Mouse (Mus musculus) CD4-positive, CD25-positive, alpha-beta regulatory T cell, adult 4 months (primary cell): ENCODE results near the gene Calml3. TPM values are rescaled to one million over a fixed set of nuclear protein-coding genes. Genes with fewer than 3 reads are reported as not detected.
"Not testable (repeated sequence)": the region's sequence is repeated elsewhere in the genome, so short reads cannot be mapped to it uniquely, and the experiment has no call there.

Source experiments
- ATAC-seq: one replicate; pipeline ENCODE4 v1.8.0; 2017
- polyA plus RNA-seq, 2 experiments: library from polyadenylated mRNA; unstranded; fragments of 100-300 nt; shearing (Covaris generic); gene quantifications; one replicate each; pipeline ENCODE4 v1.2.1; 2017

Calml3 gene
- not detected for polyA plus RNA-seq

GRCm38 (mm10) chr13:3804186-3804585 is at the start of gene Calml3:
Calml3 (minus strand) TSS chr13:3804316.
- ATAC-seq, result no peak

GRCm38 (mm10) chr13:3850330-3850729 is 46.2 kb upstream of the Calml3 start:
- no peak for ATAC-seq

- ATAC-seq, result not testable (repeated sequence)
Observed at GRCm38 (mm10) chr13:3840662-3841061, 36.5 kb upstream of the Calml3 start.

DNA sequence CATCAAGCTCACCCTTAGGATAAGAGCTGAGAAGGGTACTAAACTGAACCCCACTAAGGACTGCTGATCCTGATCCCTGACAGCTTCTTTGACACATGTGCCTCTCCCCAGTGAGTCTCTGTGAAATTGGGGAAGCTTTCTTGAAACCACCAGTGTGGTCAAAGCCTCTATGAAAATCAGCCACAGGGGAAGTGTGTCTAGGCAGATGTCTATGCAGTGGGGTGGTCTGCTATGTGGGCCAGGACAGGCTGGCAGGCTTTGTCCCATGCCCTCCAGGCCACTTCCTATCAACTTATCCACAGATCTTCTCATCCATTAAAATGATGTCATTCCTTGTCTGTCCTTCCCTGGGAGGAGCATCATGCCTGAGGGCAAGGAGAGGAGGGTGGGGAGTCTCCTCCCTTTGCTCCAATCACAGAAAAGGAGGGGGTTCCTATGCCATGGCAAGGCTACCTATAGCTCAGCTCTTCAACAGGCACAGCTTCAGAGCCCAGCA is 33.2 kb upstream of the Calml3 start, which contains the start of gene Calm4:
Gene Calm4 (plus strand): TSS at position 446 of the 496 bp plus-strand sequence.
- ATAC-seq, result not testable (repeated sequence)

DNA sequence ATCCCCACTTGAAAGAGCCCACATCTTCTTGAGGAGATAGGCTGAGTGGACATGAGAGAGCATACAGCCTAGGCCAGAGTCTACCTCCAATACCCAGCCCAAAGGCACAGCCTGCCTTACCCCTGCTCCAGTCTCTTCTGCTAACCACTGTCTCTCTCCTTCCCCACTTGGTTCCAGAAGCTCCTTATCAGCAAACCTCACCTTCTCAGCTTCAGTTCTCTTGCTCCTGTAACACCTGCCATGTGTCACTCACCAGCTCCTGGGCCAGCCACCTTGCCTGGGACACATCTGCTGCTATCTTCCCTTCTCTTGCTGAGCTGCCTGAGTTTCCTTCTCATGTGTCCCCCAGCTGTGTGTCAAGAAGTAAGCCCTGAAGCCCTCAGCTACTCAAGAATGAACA is 29.5 kb upstream of the Calml3 start:
- not testable (repeated sequence) for ATAC-seq

GRCm38 (mm10) chr13:3832450-3832849 is 28.3 kb upstream of the Calml3 start:
- ATAC-seq, result no peak

- no peak for ATAC-seq
Observed at GRCm38 (mm10) chr13:3831994-3832393, 27.9 kb upstream of the Calml3 start.

- no peak for ATAC-seq
Observed at GRCm38 (mm10) chr13:3831546-3831945, 27.4 kb upstream of the Calml3 start.

DNA sequence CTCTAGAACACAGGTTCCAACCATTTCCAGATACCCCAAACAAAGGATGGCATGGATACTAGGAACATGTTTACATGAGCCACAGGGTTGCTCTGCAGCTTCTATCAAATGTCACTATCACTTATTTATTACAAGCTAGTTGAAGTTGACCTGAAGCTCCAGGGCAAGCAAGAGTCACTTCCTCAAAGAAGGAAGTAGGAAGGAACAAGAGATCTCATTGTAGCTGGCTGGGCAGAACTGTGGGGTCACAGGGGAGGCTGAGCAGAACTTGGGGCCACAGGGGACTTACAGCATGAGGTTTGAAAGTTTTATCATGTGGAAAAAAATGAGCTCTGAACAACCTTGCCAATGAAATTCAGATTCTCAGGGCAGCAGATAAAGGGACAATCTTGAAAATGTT is 21.6 kb upstream of the Calml3 start:
- no peak for ATAC-seq

DNA sequence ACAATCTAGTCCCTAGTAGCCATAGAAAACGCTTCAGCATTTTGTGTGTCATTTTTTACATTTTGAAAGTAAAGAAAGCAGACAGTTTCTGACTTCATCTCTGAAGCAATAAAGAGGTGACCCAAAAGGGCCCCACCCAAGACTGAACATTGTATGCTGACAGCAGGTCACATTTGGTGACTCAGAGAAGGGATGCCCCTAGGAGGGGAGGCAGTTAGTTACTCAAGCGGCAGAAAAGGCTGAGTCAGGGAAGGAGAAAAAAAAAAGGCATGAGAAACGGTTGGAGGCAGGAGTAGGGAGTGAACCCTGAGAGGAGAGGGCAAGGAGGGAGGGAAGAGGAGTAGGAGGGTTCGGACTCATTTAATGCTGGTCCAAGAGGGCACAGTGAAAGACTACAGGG is 18.0 kb upstream of the Calml3 start:
- no peak for ATAC-seq

DNA sequence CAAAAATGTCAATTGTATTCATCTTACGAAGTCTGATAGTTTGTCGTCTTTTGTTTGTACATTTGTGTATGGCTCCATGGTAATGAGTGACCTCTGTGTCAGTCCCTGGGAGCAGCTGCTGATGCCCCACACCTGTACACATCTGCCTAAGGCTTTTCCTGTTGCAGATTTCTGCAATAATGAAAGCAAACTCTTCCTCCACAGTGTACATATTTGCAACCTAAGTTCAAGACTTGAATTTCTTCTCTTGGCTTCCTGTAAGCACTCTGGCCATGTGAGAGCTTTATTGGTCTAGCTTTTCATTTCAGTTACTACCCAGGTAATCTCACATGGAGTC is 14.6 kb upstream of the Calml3 start:
- ATAC-seq, result no peak

DNA sequence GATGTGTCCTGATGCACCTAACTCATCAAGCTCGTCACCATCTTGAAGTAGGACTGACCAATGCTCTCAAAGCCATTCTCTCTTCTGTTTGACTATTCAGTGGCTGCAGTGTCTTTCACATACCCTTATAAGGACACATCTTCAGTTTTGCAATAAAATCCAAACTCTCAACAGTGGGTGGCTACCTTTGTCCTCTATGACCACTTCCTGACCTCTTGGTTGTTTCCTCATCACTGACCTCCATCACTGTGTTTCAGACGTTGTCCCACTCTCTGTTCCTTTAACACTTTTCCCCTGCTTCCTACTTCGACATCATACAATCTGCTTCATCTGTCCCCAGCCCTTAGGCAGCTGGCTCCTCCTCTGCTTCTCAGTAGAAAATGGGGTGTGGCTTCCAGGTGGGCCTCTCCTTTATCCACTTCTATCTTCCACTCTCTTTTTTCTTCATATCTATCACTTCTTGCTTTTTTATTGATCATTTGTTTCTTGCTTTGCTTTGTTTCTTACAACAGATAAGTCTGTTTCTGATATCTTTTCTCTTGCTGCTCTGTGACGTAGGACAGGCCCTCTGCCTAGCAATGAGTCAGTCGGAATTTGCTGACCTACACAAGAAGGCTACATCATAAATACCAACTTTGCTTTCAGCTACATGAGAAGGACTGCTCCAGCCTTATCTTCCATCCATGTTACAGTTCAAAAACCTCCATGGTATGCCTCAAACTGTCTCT is 14.1 kb upstream of the Calml3 start:
- no peak for ATAC-seq

DNA sequence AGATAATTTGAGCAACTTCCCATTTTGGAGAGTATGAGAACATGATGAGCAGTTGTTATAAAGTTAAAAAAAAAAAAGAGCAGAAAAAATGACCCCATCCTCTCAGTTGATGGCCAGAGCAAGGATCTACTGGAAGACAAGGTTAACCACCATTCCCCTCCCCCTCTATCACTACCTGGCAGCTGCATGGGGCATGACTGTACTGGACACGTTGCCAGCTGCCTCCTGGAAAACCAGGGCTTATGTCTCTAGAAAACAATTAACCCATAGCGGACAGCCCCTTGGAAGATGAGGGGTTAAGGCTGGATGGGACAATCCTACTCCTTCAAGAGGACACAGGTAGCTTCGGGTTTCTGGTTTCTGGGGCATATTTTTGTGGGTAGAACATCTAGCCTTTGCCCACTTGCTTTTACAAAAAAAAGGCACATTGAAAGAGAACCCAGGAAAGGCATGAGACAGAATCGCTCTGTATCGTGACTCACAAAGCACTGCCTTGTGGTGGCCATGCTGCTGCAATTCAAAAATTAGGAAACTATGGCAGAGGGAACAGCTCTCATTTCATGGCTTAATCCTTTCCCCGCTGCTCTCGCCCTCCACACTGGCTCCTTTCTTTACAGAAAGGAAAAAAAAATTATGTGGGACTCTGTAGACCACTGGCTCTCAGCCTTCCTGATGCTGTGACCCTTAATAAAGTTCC is 3.2 kb upstream of the Calml3 start:
- no peak for ATAC-seq

DNA sequence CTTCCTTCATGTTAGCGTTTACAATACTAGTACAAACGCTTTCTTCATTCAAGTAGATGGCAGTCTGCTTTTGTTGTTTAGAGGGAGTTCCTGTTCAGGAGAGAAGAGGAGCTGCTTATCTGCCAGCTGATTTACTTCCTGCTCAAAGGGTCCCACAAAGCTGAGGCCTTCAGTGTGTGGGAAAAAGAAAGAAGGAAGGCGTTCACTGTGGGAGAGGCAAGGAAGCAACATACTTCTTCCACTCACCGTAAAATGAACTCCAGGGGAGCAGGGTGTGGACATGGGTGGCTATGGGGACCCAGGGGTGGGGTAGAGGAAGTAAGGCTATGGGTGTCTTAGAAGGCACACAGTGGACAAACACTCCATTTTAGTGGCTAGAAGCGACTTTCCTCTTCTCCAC is 1.5 kb upstream of the Calml3 start:
- ATAC-seq, result no peak

- ATAC-seq, result no peak
Observed at GRCm38 (mm10) chr13:3805132-3805531, 1.0 kb upstream of the Calml3 start.

- ATAC-seq, result no peak
Observed at GRCm38 (mm10) chr13:3799386-3799785, 4.7 kb downstream of the Calml3 start.

- no peak for ATAC-seq
Observed at GRCm38 (mm10) chr13:3798751-3799150, 5.4 kb downstream of the Calml3 start.

GRCm38 (mm10) chr13:3796649-3797048 is 7.5 kb downstream of the Calml3 start:
- ATAC-seq, result no peak

- no peak for ATAC-seq
Observed at GRCm38 (mm10) chr13:3789531-3789930, 14.6 kb downstream of the Calml3 start.

DNA sequence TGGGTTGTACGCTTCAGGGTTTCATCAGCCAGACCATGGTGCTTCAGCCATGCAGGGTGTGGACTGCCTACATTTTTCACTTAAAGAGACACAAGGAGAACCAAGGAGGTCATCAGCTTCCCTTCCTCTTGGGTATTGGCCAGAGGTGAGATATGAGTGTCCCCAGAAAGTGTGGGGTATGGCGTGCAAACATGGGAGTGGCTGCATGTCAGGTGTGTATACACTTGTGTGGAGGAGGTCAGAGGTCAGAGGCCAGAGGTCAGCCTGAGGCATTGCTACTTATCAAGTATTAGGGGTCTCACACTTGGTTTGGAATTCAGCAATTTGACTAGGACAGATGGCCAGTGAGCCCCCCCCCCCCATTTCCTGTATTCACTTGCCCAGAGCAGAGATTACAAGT is 15.5 kb downstream of the Calml3 start:
- ATAC-seq, result no peak

DNA sequence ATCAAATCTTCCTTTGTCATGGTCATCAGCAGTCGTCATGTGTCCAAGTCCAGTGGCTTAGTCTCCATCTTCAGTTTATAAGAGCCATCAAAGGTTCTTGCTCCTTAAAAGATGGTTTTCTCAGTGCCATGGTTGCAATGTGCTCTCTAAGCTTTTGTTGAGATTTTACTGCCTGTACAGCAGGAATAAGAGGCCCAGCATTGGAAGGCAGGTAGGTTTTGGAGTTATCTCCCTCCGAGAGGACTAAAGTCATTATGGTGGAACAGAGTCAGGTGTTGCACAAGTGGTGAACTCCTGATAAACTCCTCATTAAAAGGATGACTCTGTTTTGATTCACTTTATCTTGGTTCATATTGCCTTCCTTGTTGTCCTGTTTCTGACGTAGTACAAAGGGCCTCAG is 16.5 kb downstream of the Calml3 start:
- ATAC-seq, result no peak

DNA sequence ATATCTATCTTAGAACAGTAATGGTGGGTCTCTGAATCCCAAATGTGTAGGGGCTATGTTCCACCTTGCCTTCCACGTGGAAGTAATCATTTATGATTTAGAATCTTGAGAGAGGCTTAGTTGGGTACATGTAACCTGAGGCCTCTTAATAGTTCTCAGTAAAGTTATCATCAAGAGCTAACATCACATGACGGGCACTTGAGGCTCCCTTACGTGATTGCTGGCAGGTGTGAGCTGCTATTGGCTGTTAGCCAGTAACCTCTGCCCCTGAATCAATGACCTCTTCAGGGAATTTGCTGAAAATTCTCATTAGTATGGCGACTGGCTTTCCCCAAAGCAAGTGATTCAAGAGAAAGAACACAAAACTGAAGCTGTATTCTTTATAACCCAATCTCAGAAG is 17.0 kb downstream of the Calml3 start:
- ATAC-seq, result no peak

DNA sequence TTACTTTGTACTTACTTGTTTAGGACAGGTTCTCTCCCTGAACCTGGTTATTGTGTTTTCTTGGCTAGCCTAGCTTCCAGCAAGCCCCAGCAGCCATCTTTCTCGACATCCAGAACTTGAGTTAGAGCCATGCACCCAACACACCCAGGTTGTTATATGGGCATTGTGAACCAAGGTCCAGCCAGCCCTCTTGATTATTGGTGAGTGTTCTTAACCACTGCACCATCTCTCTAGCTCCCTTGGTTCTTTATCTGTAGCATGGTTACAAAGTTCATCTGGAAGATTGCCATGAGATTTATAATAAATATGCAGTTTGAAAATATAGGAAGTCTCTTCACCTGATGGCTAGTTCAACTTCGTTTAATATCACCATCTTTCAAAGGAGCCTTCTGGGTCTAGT is 20.5 kb downstream of the Calml3 start:
- ATAC-seq, result no peak

DNA sequence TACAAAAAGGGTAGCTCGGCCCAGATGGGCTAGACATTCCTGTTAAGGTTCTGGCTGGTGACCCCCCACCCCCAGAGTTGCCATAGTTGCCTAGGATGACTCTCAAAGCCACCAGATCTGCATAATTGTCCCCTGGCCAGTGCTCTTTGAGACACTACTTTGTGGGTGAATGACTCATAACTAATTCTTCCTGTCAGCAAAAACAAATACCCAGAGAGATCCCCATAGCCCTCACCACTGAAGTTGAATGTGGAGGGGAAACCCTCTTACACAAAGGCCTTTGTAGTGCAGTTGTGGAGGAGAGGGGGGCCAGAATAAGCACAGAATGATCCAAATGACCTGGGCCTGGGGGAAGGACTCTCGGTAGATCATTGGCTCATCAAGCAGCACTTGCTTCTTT is 21.6 kb downstream of the Calml3 start:
- ATAC-seq, result no peak
